Mouse (Mus musculus): ENCODE data around the gene Lag3. TPM values are rescaled to one million over a fixed set of nuclear protein-coding genes. Genes with fewer than 3 reads are reported as not detected.

Gene Lag3
- total and polyA plus RNA-seq, 3 experiments, result 0.52 to 2.0 (median 1.2) TPM

DNA sequence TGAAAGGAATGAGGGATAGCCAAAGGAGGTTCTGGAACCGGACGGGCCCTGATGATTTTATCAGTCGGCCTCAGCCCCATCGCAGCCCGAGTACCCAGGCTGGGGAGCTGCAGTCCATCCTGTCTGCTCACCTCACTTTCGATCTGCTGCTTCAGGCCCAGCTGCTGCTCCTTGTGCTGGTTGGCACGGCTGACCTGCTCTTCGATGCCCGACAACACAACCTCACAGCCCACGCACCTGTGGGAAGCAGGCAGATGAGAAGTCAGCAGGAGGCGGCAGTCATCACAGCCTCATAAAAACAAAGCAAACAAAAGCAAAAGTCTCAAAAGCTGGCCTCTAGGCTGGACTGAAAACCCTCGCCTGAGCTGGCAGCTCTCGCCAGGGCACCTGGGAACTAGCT lies 48.5 kb upstream of the Lag3 start:
- Histone ChIP-seq H3K9ac (ENCODE audit: insufficient read depth, low read depth) (no peak overlapping the region), H3K36me3 (replicated peaks in 1 of 2; ENCODE audit: control insufficient read depth in 1 of 2, insufficient read depth in 1 of 2, low read length in 1 of 2) (peaks cover 52 to 82% of the 10 kb centered on the region in 2 experiments), H3K79me2 (replicated peaks; ENCODE audit: control insufficient read depth, extremely low read depth, insufficient read depth, poor library complexity, severe bottlenecking) (peaks cover 17% of the 10 kb centered on the region), H3K4me1 (ENCODE audit: control insufficient read depth in 1 of 2, insufficient read depth in 2 of 2) (peaks cover 0 to 18% of the 10 kb centered on the region in 2 experiments; a peak in 1 of 4 replicates), H3K4me2 (ENCODE audit: insufficient read depth, low read depth, poor library complexity, severe bottlenecking) (no peak overlapping the region), H3K9me3 (replicated peaks; ENCODE audit: low read length) (no peaks in the 10 kb centered on the region), H3K4me3 (replicated peaks in 1 of 3; ENCODE audit: low read depth in 2 of 3, low read length in 2 of 3, poor library complexity in 1 of 3) (no peak overlapping the region), H3K27ac (ENCODE audit: insufficient read depth, low read depth) (no peak overlapping the region), H3K27me3 (replicated peaks) (no peaks in the 10 kb centered on the region)
- dilution Hi-C loops (cut with MboI; ENCODE audit: extremely low pct_ligation_motif_present, extremely low pct_unique_long_range_greater_than_20kb, low sequenced_read_pairs) (no loop called here), in situ Hi-C loops (cut with MboI; ENCODE audit: low pct_ligation_motif_present, low pct_unique_long_range_greater_than_20kb, low sequenced_read_pairs) (no loop called here)
- DNase-seq (ENCODE audit: extremely low read depth), result no peak
- no peak for TF ChIP-seq ZKSCAN1 (IDR thresholded peaks at IDR 0.05; ENCODE audit: borderline replicate concordance, low read depth, low read length)
- TF ChIP-seq MEF2A (IDR thresholded peaks at IDR 0.05; ENCODE audit: borderline replicate concordance, low read depth, low read length), result no peak
- TF ChIP-seq SIN3A (IDR thresholded peaks at IDR 0.05; ENCODE audit: low read length), result no peak
- TF ChIP-seq ZNF384 (IDR thresholded peaks at IDR 0.05; ENCODE audit: low read depth, low read length), result no peak
- no peak for TF ChIP-seq IRF4 (IDR thresholded peaks at IDR 0.05; ENCODE audit: low read depth, low read length)
- no peak for TF ChIP-seq POLR2AphosphoS2 (IDR thresholded peaks at IDR 0.05; ENCODE audit: low read depth, low read length)
- no peak for TF ChIP-seq CHD1 (IDR thresholded peaks at IDR 0.05; ENCODE audit: low read depth, low read length)

DNA sequence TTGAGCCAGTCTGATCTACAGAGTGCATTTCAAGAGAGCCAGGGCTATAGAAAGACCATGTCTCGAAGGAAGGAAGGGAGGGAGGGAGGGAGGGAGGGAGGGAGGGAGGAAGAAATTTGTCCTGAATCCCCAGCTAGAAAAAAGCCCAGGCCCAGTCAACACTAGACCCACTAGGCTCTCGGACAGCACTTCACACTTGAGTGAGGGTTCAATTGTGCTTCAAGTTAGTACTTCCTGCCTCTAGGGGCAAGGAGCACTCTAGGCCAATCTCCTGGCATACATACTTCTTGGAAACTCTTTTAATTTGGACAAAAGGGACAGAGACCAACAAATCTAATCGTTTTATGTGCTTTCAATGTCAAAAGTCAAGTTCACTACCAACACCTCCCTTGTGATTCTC lies 46.6 kb upstream of the Lag3 start:
- no peak overlapping the region for H3K4me2 ChIP-seq (ENCODE audit: insufficient read depth, low read depth, poor library complexity, severe bottlenecking)
- dilution Hi-C loops (cut with MboI; ENCODE audit: extremely low pct_ligation_motif_present, extremely low pct_unique_long_range_greater_than_20kb, low sequenced_read_pairs) (no loop called here), in situ Hi-C loops (cut with MboI; ENCODE audit: low pct_ligation_motif_present, low pct_unique_long_range_greater_than_20kb, low sequenced_read_pairs) (no loop called here)
- H3K36me3 ChIP-seq (replicated peaks in 1 of 2; ENCODE audit: control insufficient read depth in 1 of 2, insufficient read depth in 1 of 2, low read length in 1 of 2), result peaks cover 58 to 95% of the 10 kb centered on the region in 2 experiments
- no peaks in the 10 kb centered on the region for H3K79me2 ChIP-seq (replicated peaks; ENCODE audit: control insufficient read depth, extremely low read depth, insufficient read depth, poor library complexity, severe bottlenecking)
- no peak for DNase-seq (ENCODE audit: extremely low read depth)
- H3K27me3 ChIP-seq (replicated peaks), result no peaks in the 10 kb centered on the region
- peaks cover 0 to 7% of the 10 kb centered on the region in 2 experiments; a peak in 1 of 4 replicates for H3K4me1 ChIP-seq (ENCODE audit: control insufficient read depth in 1 of 2, insufficient read depth in 2 of 2)
- H3K4me3 ChIP-seq (replicated peaks in 1 of 3; ENCODE audit: low read depth in 2 of 3, low read length in 2 of 3, poor library complexity in 1 of 3), result no peak overlapping the region
- H3K9me3 ChIP-seq (replicated peaks; ENCODE audit: low read length), result peaks cover 9% of the 10 kb centered on the region
- TF ChIP-seq NRF1 (IDR thresholded peaks at IDR 0.05; ENCODE audit: low read depth, low read length), result no peak
- TF ChIP-seq JUND (conservative IDR thresholded peaks at IDR 0.05; ENCODE audit: low read depth, low read length), result no peak
- no peak for TF ChIP-seq JUN (IDR thresholded peaks at IDR 0.05; ENCODE audit: insufficient read depth, low read depth, low read length)
- no peak for TF ChIP-seq CHD2 (IDR thresholded peaks at IDR 0.05; ENCODE audit: low read length)
- TF ChIP-seq ZMIZ1 (IDR thresholded peaks at IDR 0.05; ENCODE audit: low read depth, low read length), result no peak
- TF ChIP-seq SIN3A (IDR thresholded peaks at IDR 0.05; ENCODE audit: low read length), result no peak
- H3K9ac ChIP-seq (ENCODE audit: insufficient read depth, low read depth), result no peak overlapping the region
- no peak overlapping the region for H3K27ac ChIP-seq (ENCODE audit: insufficient read depth, low read depth)

- no peak for TF ChIP-seq MAFK (IDR thresholded peaks at IDR 0.05; ENCODE audit: insufficient replicate concordance, low read length)
- no peak for TF ChIP-seq GABPA (IDR thresholded peaks at IDR 0.05; ENCODE audit: insufficient replicate concordance, low read depth, low read length)
- 0 out of 2 replicates have a peak, but pooled peaks have one; percentile 18 for TF ChIP-seq POLR2AphosphoS2 (IDR thresholded peaks at IDR 0.05; ENCODE audit: low read depth, low read length)
- H3K4me1 ChIP-seq (ENCODE audit: control insufficient read depth in 1 of 2, insufficient read depth in 2 of 2), result no peaks in the 10 kb centered on the region
- peaks cover 38 to 73% of the 10 kb centered on the region in 2 experiments for H3K36me3 ChIP-seq (replicated peaks in 1 of 2; ENCODE audit: control insufficient read depth in 1 of 2, insufficient read depth in 1 of 2, low read length in 1 of 2)
- H3K27me3 ChIP-seq (replicated peaks), result no peaks in the 10 kb centered on the region
- H3K9me3 ChIP-seq (replicated peaks; ENCODE audit: low read length), result peaks cover 27% of the 10 kb centered on the region
- dilution Hi-C loops (cut with MboI; ENCODE audit: extremely low pct_ligation_motif_present, extremely low pct_unique_long_range_greater_than_20kb, low sequenced_read_pairs) (no loop called here), in situ Hi-C loops (cut with MboI; ENCODE audit: low pct_ligation_motif_present, low pct_unique_long_range_greater_than_20kb, low sequenced_read_pairs) (no loop called here)
- H3K4me2 ChIP-seq (ENCODE audit: insufficient read depth, low read depth, poor library complexity, severe bottlenecking), result no peak overlapping the region
- no peak for DNase-seq (ENCODE audit: extremely low read depth)
- no peak overlapping the region for H3K27ac ChIP-seq (ENCODE audit: insufficient read depth, low read depth)
- no peak overlapping the region for H3K4me3 ChIP-seq (replicated peaks in 1 of 3; ENCODE audit: low read depth in 2 of 3, low read length in 2 of 3, poor library complexity in 1 of 3)
- H3K9ac ChIP-seq (ENCODE audit: insufficient read depth, low read depth), result no peak overlapping the region
- no peaks in the 10 kb centered on the region for H3K79me2 ChIP-seq (replicated peaks; ENCODE audit: control insufficient read depth, extremely low read depth, insufficient read depth, poor library complexity, severe bottlenecking)
Measured at GRCm38 (mm10) chr6:124955212-124955611, 43.7 kb upstream of the Lag3 start.
